Mouse (Mus musculus): ENCODE data around the gene Gm2663. TPM values are rescaled to one million over a fixed set of nuclear protein-coding genes. Genes with fewer than 3 reads are reported as not detected.
"Not testable (repeated sequence)": the region's sequence is repeated elsewhere in the genome, so short reads cannot be mapped to it uniquely, and the experiment has no call there.

Gm2663 gene
- polyA plus RNA-seq, 2 experiments, result not detected

- WGBS, result 71% methylated on average over 2 of the region's 2 CpGs
- H3K9ac ChIP-seq (ENCODE audit: low read depth, low read length, severe bottlenecking), result no peak overlapping the region
- H3K27ac ChIP-seq (replicated peaks; ENCODE audit: low read depth, low read length), result no peak overlapping the region
- H3K27me3 ChIP-seq (ENCODE audit: control insufficient read depth, insufficient read depth, low read length), result no peaks in the 10 kb centered on the region
- TF ChIP-seq POLR2A (IDR thresholded peaks at IDR 0.05; ENCODE audit: borderline replicate concordance, extremely low read depth, insufficient read depth, insufficient read length), result no peak
- H3K36me3 ChIP-seq (ENCODE audit: control insufficient read depth, insufficient read depth, low read length), result no peaks in the 10 kb centered on the region
- no peak for ATAC-seq (ENCODE audit: low FRiP score, low read depth)
- H3K4me2 ChIP-seq (replicated peaks; ENCODE audit: low read depth, low read length, severe bottlenecking), result no peak overlapping the region
- H3K9me3 ChIP-seq (ENCODE audit: control insufficient read depth, low read length), result no peaks in the 10 kb centered on the region
- H3K4me3 ChIP-seq (replicated peaks; ENCODE audit: low read length), result no peak overlapping the region
- H3K4me1 ChIP-seq (ENCODE audit: control insufficient read depth, insufficient read depth, low read length), result no peaks in the 10 kb centered on the region
- no peak for DNase-seq (ENCODE audit: low spot score)
Measured at GRCm38 (mm10) chr6:41025873-41026650, 26.8 kb upstream of the Gm2663 start.

- H3K36me3 ChIP-seq (ENCODE audit: control insufficient read depth, insufficient read depth, low read length), result no peaks in the 10 kb centered on the region
- no peak for DNase-seq (ENCODE audit: low spot score)
- ATAC-seq (ENCODE audit: low FRiP score, low read depth), result no peak
- H3K27me3 ChIP-seq (ENCODE audit: control insufficient read depth, insufficient read depth, low read length), result no peaks in the 10 kb centered on the region
- H3K9ac ChIP-seq (ENCODE audit: low read depth, low read length, severe bottlenecking), result no peak overlapping the region
- H3K4me3 ChIP-seq (replicated peaks; ENCODE audit: low read length), result no peak overlapping the region
- 75% methylated on average over 2 of the region's 2 CpGs for WGBS
- H3K4me1 ChIP-seq (ENCODE audit: control insufficient read depth, insufficient read depth, low read length), result no peaks in the 10 kb centered on the region
- no peaks in the 10 kb centered on the region for H3K9me3 ChIP-seq (ENCODE audit: control insufficient read depth, low read length)
- no peak for TF ChIP-seq POLR2A (IDR thresholded peaks at IDR 0.05; ENCODE audit: borderline replicate concordance, extremely low read depth, insufficient read depth, insufficient read length)
- H3K27ac ChIP-seq (replicated peaks; ENCODE audit: low read depth, low read length), result no peak overlapping the region
- no peak overlapping the region for H3K4me2 ChIP-seq (replicated peaks; ENCODE audit: low read depth, low read length, severe bottlenecking)
Measured at GRCm38 (mm10) chr6:41019140-41019539, 19.9 kb upstream of the Gm2663 start.

GRCm38 (mm10) chr6:41018629-41019028 is 19.4 kb upstream of the Gm2663 start:
- ATAC-seq (ENCODE audit: low FRiP score, low read depth), result no peak
- H3K36me3 ChIP-seq (ENCODE audit: control insufficient read depth, insufficient read depth, low read length), result no peaks in the 10 kb centered on the region
- no peak overlapping the region for H3K4me2 ChIP-seq (replicated peaks; ENCODE audit: low read depth, low read length, severe bottlenecking)
- no peaks in the 10 kb centered on the region for H3K9me3 ChIP-seq (ENCODE audit: control insufficient read depth, low read length)
- WGBS, result 80% methylated on average over 2 of the region's 2 CpGs
- H3K4me3 ChIP-seq (replicated peaks; ENCODE audit: low read length), result no peak overlapping the region
- no peaks in the 10 kb centered on the region for H3K27me3 ChIP-seq (ENCODE audit: control insufficient read depth, insufficient read depth, low read length)
- no peak overlapping the region for H3K27ac ChIP-seq (replicated peaks; ENCODE audit: low read depth, low read length)
- H3K4me1 ChIP-seq (ENCODE audit: control insufficient read depth, insufficient read depth, low read length), result no peaks in the 10 kb centered on the region
- DNase-seq (ENCODE audit: low spot score), result no peak
- no peak for TF ChIP-seq POLR2A (IDR thresholded peaks at IDR 0.05; ENCODE audit: borderline replicate concordance, extremely low read depth, insufficient read depth, insufficient read length)
- H3K9ac ChIP-seq (ENCODE audit: low read depth, low read length, severe bottlenecking), result no peak overlapping the region

GRCm38 (mm10) chr6:41015065-41015464 is 15.8 kb upstream of the Gm2663 start:
- Histone ChIP-seq H3K4me3 (replicated peaks; ENCODE audit: low read length) (no peak overlapping the region), H3K9ac (ENCODE audit: low read depth, low read length, severe bottlenecking) (no peak overlapping the region), H3K4me1 (ENCODE audit: control insufficient read depth, insufficient read depth, low read length) (no peaks in the 10 kb centered on the region), H3K27me3 (ENCODE audit: control insufficient read depth, insufficient read depth, low read length) (no peaks in the 10 kb centered on the region), H3K9me3 (ENCODE audit: control insufficient read depth, low read length) (no peaks in the 10 kb centered on the region), H3K4me2 (replicated peaks; ENCODE audit: low read depth, low read length, severe bottlenecking) (no peak overlapping the region), H3K36me3 (ENCODE audit: control insufficient read depth, insufficient read depth, low read length) (no peaks in the 10 kb centered on the region), H3K27ac (replicated peaks; ENCODE audit: low read depth, low read length) (no peak overlapping the region)
- TF ChIP-seq POLR2A (IDR thresholded peaks at IDR 0.05; ENCODE audit: borderline replicate concordance, extremely low read depth, insufficient read depth, insufficient read length), result no peak
- DNase-seq (ENCODE audit: low spot score), result no peak
- ATAC-seq (ENCODE audit: low FRiP score, low read depth), result no peak
- 89% methylated on average over 4 of the region's 4 CpGs for WGBS

- DNase-seq (ENCODE audit: low spot score); H3K4me1 ChIP-seq (ENCODE audit: control insufficient read depth, insufficient read depth, low read length): not testable (repeated sequence)
Measured at GRCm38 (mm10) chr6:40964454-40964853, 34.8 kb downstream of the Gm2663 start, which contains the start of gene 1810009J06Rik. 1810009J06Rik (plus strand) TSS chr6:40964754.

More at GRCm38 (mm10) chr6:40964454-40964853, 34.8 kb downstream of the Gm2663 start, which contains the start of gene 1810009J06Rik:
- ATAC-seq (ENCODE audit: low FRiP score, low read depth); H3K27me3 ChIP-seq (ENCODE audit: control insufficient read depth, insufficient read depth, low read length); H3K36me3 ChIP-seq (ENCODE audit: control insufficient read depth, insufficient read depth, low read length); H3K4me3 ChIP-seq (replicated peaks; ENCODE audit: low read length); H3K4me2 ChIP-seq (replicated peaks; ENCODE audit: low read depth, low read length, severe bottlenecking); H3K9me3 ChIP-seq (ENCODE audit: control insufficient read depth, low read length); H3K9ac ChIP-seq (ENCODE audit: low read depth, low read length, severe bottlenecking); H3K27ac ChIP-seq (replicated peaks; ENCODE audit: low read depth, low read length): not testable (repeated sequence)
- 85% methylated on average over 2 of the region's 2 CpGs for WGBS
